Mouse (Mus musculus) hindbrain, embryonic 15.5 days (tissue): ENCODE measurements around the gene Il2rb. TPM values are rescaled to one million over a fixed set of nuclear protein-coding genes. Genes with fewer than 3 reads are reported as not detected.

Experiments
- ATAC-seq: fragments of 200-750 bp; cut with Nextera tagmentation; 2 replicates; pipeline ENCODE4 v1.8.0; 2017; ENCODE audit warnings: low read depth, moderate number of reproducible peaks, moderate TSS enrichment; ENCODE audit not compliant: low FRiP score
- H3K27ac ChIP-seq: fragments of 300-500 bp; sonication (generic); replicated peaks from 2 replicates; pipeline ENCODE4 v1.5.1; 2015; ENCODE audit warnings: mild to moderate bottlenecking, inconsistent platforms
- H3K27me3 ChIP-seq: fragments of 300-500 bp; sonication (generic); 2 replicates; pipeline ENCODE4 v1.6.1; 2015; ENCODE audit warnings: control low read depth, inconsistent platforms
- H3K36me3 ChIP-seq: fragments of 300-500 bp; sonication (generic); 2 replicates; pipeline ENCODE4 v1.6.1; 2015; ENCODE audit warnings: control low read depth, inconsistent platforms
- H3K4me1 ChIP-seq: fragments of 300-500 bp; sonication (generic); replicated peaks from 2 replicates; pipeline ENCODE4 v1.6.1; 2015; ENCODE audit warnings: control low read depth, inconsistent platforms
- H3K4me2 ChIP-seq: fragments of 300-500 bp; sonication (generic); 2 replicates; pipeline ENCODE4 v1.6.1; 2015; ENCODE audit warnings: moderate library complexity, mild to moderate bottlenecking, inconsistent platforms
- H3K4me3 ChIP-seq: fragments of 300-500 bp; sonication (generic); 2 replicates; pipeline ENCODE4 v1.5.1; 2015; ENCODE audit warnings: mild to moderate bottlenecking, inconsistent platforms
- H3K9ac ChIP-seq: fragments of 300-500 bp; sonication (generic); 2 replicates; pipeline ENCODE4 v1.6.1; 2015; ENCODE audit warnings: inconsistent platforms
- H3K9me3 ChIP-seq: fragments of 300-500 bp; sonication (generic); 2 replicates; pipeline ENCODE4 v1.6.1; 2016; ENCODE audit warnings: control low read depth, inconsistent platforms
- WGBS: fragments of 180-500 bp; shearing (Covaris S2); methylation state at CpG from one replicate; pipeline ENCODE4 v1.1.7; 2015; 5-methylcytosine and 5-hydroxymethylcytosine counted together
- polyA plus RNA-seq: library from polyadenylated mRNA; unstranded; fragments of >200 nt; fragmentation: Nextera tagmentation; extraction: Ambion mirVana; gene quantifications from 2 replicates; pipeline ENCODE4 v1.2.1, GENCODE M21; 2015

The Il2rb gene
- polyA plus RNA-seq, 1 experiment from 2014 or later = 0.26 TPM

DNA sequence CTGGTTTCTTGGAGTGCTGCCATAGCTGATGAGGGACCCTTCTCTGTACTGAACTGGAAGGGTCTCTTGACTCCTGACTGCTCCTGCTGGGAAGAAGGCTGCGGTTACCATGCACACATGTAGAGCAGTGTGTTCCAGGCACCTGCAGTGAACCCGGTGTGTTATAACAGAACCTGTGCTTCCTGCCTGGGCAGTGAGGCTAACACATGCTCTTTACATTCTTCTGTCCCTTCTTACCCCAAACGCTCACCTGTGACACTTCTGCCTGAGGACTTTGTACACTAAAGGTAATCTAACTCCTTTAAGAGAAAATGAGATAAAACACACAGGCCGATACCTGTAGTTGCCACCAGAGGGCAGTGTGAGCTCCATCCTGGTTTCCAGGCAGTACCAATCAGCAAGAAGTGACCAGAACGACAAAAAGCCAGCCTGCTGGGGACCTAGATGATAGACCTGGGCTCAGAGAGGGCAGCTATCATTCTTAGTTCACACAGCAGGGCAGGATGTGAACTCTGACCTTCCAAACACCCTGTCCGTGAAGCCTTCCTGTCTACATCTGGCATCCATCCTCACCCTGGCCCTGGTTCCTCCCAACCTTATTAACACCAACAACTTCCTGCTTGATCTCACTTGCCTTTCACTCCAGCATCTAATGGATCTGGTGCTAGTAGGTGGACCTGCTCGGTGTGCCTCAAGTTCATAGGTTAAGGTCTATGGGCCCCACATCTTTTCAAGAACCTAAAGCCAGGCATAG is 19.5 kb upstream of the Il2rb start:
- Histone ChIP-seq H3K9me3 (no peaks in the 10 kb centered on the region), H3K27ac (no peak overlapping the region), H3K4me3 (no peak overlapping the region), H3K4me2 (no peak overlapping the region), H3K4me1 (peaks cover 13% of the 10 kb centered on the region), H3K27me3 (no peaks in the 10 kb centered on the region), H3K36me3 (no peaks in the 10 kb centered on the region), H3K9ac (no peak overlapping the region)
- no peak for ATAC-seq
- 30% methylated on average over 7 of the region's 7 CpGs for WGBS

DNA sequence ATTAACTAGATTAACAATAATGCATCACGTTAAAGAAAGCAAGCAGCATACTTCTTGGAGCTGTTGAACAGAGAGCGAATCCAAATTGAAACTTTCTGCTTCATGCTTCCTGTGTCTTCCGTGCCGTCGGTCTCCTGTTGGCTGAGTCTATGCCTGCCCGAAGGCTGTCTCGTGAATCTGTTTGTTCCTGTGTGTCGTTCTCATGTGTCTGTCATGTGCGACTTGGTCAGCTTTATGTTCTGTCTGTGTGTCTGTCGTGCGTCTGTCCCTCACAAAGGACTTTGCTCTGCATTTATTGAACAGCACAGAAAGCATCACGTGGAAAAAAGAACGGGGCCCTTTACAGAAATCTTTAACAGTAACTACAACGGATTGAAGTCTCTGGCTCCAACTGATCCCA is 17.9 kb upstream of the Il2rb start:
- Histone ChIP-seq H3K4me3 (no peak overlapping the region), H3K27ac (no peak overlapping the region), H3K27me3 (no peaks in the 10 kb centered on the region), H3K9ac (no peak overlapping the region), H3K4me2 (no peak overlapping the region), H3K36me3 (no peaks in the 10 kb centered on the region), H3K4me1 (peaks cover 13% of the 10 kb centered on the region), H3K9me3 (no peaks in the 10 kb centered on the region)
- no peak for ATAC-seq
- 88% methylated on average over 14 of the region's 14 CpGs for WGBS

DNA sequence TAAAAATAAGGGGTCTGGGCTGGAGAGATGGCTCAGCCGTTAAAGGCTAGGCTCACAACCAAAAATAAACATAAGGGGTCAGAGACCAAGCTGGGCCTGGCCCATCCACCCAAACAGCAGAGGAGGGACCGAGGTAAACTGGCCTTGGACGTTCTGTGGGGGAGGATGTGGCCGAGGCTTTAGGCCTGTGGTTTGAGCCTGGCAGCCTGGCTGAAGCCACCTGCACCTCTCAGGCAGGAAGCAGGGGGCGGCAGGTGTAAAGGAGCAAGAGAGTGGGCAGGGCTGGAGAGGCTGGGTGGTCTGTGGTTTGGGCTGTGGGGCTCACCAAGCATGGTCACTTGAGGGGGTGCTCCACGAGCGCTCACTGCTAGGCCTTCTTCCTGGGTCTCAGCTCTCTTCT is 16.9 kb upstream of the Il2rb start:
- Histone ChIP-seq H3K27ac (no peak overlapping the region), H3K36me3 (no peaks in the 10 kb centered on the region), H3K27me3 (no peaks in the 10 kb centered on the region), H3K9me3 (no peaks in the 10 kb centered on the region), H3K9ac (no peak overlapping the region), H3K4me3 (no peak overlapping the region), H3K4me1 (peaks cover 13% of the 10 kb centered on the region), H3K4me2 (no peak overlapping the region)
- WGBS = 88% methylated on average over 7 of the region's 7 CpGs
- no peak for ATAC-seq

DNA sequence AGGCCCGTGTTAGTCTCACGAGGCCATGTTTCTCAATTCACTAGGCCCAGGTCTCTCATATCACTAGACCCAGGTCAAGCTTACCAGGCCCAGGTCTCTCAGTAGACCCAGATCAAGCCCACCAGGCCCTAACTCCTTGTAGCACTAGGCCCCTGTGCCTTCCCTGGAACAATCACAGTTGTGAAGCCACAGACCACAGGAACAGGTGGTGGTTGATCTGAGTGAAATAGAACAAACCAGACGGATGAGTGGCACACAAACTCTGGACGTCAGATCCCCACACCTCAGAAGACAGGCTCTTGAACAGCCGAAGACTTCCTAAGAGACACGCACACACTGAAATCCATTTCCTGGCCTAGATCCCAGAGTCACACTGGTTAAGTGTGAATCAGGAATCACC is 15.7 kb upstream of the Il2rb start:
- Histone ChIP-seq H3K4me1 (peaks cover 13% of the 10 kb centered on the region), H3K36me3 (no peaks in the 10 kb centered on the region), H3K27me3 (no peaks in the 10 kb centered on the region), H3K27ac (no peak overlapping the region), H3K4me2 (no peak overlapping the region), H3K9me3 (no peaks in the 10 kb centered on the region), H3K9ac (no peak overlapping the region), H3K4me3 (no peak overlapping the region)
- ATAC-seq = no peak
- WGBS = 93% methylated on average over 6 of the region's 6 CpGs

DNA sequence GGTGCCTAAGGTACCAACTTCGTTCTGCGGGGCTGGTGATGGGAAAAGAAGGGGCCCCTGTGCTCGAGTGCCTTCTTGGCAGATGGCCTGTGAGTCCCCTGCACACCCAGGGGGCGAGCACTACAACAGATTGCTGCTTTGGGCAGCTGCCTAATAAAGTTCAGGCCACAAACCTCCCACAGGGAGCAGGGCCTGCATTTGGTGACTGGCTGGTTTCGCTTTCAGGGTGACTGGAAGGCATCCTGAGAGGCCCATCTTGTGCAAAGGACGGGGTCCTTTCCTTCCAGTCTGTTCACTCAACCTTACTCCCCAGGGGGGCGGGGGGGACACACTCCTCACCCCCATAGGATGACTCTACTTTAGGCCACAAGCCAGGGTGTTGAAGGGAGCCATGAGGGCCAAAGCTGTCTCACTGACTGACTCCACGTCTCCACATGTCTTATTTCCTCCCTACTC is 15.1 kb upstream of the Il2rb start:
- no peaks in the 10 kb centered on the region for H3K27me3 ChIP-seq
- no peaks in the 10 kb centered on the region for H3K36me3 ChIP-seq
- 45% methylated on average over 8 of the region's 8 CpGs for WGBS
- no peak overlapping the region for H3K9ac ChIP-seq
- no peak overlapping the region for H3K4me3 ChIP-seq
- H3K27ac ChIP-seq = no peak overlapping the region
- peaks cover 13% of the 10 kb centered on the region for H3K4me1 ChIP-seq
- no peaks in the 10 kb centered on the region for H3K9me3 ChIP-seq
- no peak for ATAC-seq
- H3K4me2 ChIP-seq = no peak overlapping the region

DNA sequence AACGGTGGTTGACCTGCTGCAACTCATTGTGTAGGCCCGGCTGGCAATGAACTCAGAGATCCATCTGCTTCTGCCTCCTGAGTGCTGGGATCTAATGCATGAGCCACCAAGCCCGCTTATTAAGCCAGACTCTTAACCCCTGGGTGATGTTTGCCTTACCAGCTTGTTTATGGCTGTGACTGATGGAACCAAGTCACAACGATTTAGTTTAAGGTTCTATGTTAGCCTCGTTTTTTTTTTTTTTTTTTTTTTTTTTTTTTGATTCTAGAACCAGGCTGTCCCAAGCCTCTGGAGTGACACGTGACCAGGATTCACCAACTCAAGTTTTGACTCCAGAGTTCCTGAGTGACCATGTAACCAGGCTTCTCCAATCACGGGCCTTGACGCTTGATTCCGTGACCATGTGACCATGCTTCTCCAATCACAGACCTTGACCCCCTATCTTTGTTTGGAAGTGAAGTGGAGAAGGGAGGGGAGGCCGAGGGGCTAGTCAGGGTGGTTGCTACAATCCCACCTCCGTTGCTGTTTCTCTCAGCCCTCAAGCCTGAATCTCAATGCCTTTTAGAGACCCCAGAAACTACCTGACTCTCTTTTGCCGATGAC is 14.3 kb upstream of the Il2rb start:
- 45% methylated on average over 12 of the region's 12 CpGs for WGBS
- Histone ChIP-seq H3K27me3 (no peaks in the 10 kb centered on the region), H3K9me3 (no peaks in the 10 kb centered on the region), H3K4me2 (no peak overlapping the region), H3K4me3 (no peak overlapping the region), H3K36me3 (no peaks in the 10 kb centered on the region), H3K9ac (no peak overlapping the region), H3K27ac (no peak overlapping the region), H3K4me1 (peaks cover 7% of the 10 kb centered on the region)
- no peak for ATAC-seq

DNA sequence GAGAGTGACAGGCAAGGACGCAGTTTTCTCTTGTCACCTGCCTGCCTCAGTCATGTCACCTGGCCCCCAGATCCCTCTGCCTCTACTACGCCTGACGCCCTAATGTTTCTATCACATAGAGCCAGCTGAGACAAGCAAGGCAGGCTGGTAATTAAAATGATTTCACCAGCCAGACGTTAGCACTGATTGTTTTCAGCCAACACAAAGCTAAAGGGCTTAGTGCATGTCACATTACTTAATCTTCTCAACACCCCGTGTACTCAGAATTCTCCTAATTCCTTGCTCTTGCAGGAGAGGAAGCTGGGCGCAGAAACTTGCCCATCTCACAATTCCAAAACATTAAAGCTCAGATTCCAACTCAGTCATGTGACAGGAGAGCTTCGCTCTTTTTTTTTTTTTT is 13.4 kb upstream of the Il2rb start:
- Histone ChIP-seq H3K27me3 (no peaks in the 10 kb centered on the region), H3K27ac (no peak overlapping the region)
- WGBS = 63% methylated on average over 7 of the region's 7 CpGs

DNA sequence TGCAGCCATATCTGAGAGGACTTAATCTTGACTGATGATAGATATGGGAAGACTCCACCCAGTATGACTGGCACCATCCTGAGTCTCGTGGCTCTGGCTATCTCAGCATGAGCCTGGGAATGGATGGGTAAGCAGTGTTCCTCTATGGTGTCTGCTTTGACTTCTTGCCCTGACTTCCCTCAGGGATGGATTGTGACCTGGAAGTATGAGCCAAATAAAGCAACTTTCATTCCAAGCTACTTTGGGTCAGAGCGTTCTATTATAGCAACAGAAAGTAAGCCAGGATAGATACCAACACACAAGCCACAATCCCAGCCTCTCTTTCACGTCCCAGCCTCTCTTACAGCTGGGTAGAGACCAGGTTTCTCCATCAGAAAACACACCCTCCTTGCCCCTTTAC is 10.5 kb upstream of the Il2rb start:
- Histone ChIP-seq H3K36me3 (no peaks in the 10 kb centered on the region), H3K27ac (no peak overlapping the region), H3K4me2 (no peak overlapping the region), H3K4me3 (no peak overlapping the region), H3K9me3 (no peaks in the 10 kb centered on the region), H3K27me3 (no peaks in the 10 kb centered on the region), H3K4me1 (peaks cover 7% of the 10 kb centered on the region), H3K9ac (no peak overlapping the region)
- WGBS = 79% methylated on average over 3 of the region's 3 CpGs
- ATAC-seq = no peak

More for the DNA sequence above, 13.4 kb upstream of the Il2rb start:
- H3K9ac ChIP-seq = no peak overlapping the region
- H3K4me1 ChIP-seq = peaks cover 7% of the 10 kb centered on the region
- H3K9me3 ChIP-seq = no peaks in the 10 kb centered on the region
- H3K36me3 ChIP-seq = no peaks in the 10 kb centered on the region
- H3K4me2 ChIP-seq = no peak overlapping the region
- ATAC-seq = no peak
- no peak overlapping the region for H3K4me3 ChIP-seq

DNA sequence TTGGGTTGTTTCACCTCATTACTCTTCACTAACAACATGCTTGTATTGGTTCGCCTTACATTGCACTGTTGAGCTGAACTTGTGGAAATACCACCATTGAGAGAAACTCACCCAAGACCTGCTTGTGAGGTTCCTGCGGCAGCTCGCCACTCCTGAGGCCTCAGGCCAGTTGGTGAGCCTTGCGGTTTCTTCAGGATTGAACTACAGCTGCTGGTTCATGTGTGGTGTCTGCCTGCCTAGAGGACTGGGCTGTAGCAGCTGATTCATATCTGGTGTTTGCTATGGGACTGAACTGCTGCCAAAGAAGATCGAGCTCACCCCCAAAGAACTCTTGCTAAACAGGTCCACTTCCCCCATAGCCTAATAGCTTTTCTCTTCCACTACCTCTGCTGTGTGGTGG is 9.7 kb upstream of the Il2rb start:
- no peak overlapping the region for H3K9ac ChIP-seq
- H3K36me3 ChIP-seq = no peaks in the 10 kb centered on the region
- no peaks in the 10 kb centered on the region for H3K9me3 ChIP-seq
- ATAC-seq = no peak
- no peak overlapping the region for H3K27ac ChIP-seq
- WGBS = 93% methylated on average over 5 of the region's 5 CpGs
- H3K27me3 ChIP-seq = no peaks in the 10 kb centered on the region
- no peak overlapping the region for H3K4me2 ChIP-seq
- peaks cover 2% of the 10 kb centered on the region for H3K4me1 ChIP-seq
- no peak overlapping the region for H3K4me3 ChIP-seq

DNA sequence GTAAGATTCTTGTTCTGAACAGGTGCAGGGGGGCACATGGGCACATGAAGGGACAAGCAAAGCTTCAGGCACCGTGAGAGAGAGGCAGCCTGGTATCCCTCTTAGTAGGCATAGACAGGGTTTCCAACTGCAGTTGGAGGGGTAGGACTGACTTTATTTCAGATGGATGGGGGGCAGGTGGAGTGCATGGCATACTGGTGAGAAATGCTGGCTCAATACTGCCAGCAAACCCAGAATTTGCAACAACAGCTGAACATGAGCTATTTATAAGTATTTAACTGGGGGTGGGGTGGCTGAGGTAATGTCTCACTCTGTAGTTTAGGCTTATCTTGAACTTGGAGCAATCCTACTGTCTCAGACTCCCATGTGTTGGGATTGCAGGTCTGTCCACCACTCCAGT is 8.9 kb upstream of the Il2rb start:
- Histone ChIP-seq H3K9me3 (no peaks in the 10 kb centered on the region), H3K4me2 (no peak overlapping the region), H3K27ac (no peak overlapping the region), H3K4me1 (no peaks in the 10 kb centered on the region), H3K9ac (no peak overlapping the region), H3K36me3 (no peaks in the 10 kb centered on the region), H3K27me3 (no peaks in the 10 kb centered on the region), H3K4me3 (no peak overlapping the region)
- no peak for ATAC-seq
- 95% methylated on average over 1 of the region's 1 CpGs for WGBS

DNA sequence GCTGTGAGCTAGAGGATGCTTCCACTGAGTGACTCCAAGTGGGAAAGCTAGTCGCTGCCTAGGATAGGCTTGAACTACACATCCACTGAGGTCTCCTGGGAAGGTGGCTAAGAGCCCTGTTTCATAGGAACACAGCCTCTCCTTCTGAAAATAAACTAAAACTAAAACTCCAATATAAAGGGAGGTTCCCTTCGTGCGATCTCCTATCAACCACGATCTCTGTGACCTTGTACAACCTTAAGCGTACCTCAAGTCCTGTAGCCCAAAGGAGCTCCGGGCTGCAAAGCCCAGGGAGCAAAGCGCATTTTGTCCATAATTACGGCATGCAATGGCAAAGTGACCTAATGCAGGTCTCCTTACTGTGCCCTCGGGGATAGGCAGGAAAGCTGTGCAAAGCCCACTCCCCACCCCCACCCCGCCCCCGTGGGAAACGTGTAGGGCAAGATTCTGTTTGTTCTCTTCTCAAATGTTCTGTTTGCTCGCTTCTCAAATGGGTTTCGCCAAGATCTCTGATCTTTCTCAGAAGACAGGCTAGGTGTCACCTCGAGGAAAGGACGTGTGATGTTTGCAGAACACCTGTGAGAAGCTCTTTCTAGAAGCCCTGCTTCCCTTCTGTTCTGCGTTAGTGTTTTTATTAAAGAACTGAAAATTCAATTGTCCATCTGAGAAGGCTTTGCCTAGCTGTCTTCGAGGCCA is 7.5 kb upstream of the Il2rb start:
- 89% methylated on average over 18 of the region's 18 CpGs for WGBS
- no peak overlapping the region for H3K4me3 ChIP-seq
- no peak overlapping the region for H3K4me2 ChIP-seq
- H3K27me3 ChIP-seq = no peaks in the 10 kb centered on the region
- no peak overlapping the region for H3K27ac ChIP-seq
- H3K9ac ChIP-seq = no peak overlapping the region
- no peak for ATAC-seq
- no peaks in the 10 kb centered on the region for H3K9me3 ChIP-seq
- H3K36me3 ChIP-seq = no peaks in the 10 kb centered on the region
- H3K4me1 ChIP-seq = no peaks in the 10 kb centered on the region

DNA sequence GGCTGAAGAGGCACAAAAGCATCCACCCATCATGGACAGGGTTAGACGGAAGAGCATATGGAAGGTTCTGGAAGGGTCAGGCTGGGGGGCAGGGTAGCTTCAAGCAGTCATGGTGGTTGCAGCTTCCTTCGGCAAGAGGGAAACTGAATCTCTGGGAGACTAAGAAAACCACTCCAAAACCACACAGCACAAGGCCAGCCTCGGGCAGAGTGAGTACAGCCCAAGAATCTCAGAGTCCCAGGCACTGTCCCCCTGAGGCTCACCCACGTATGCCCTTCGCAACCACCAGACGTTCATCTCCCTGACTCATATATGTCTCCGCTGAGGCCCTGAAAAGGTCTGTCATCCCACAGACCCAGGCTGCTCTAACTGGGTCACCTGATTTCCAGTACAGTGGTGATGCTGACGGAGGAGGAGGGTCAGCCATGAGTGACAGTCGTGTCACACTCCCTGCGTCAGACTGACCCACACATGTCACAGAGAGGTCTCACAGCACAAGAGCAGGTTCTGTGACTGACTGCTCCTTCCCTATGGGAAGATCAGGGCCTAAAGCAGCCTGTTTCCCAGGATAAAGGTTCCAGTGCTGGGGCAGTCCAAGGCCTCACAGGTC is 1.6 kb downstream of the Il2rb start:
- H3K9me3 ChIP-seq = no peaks in the 10 kb centered on the region
- H3K27me3 ChIP-seq = no peaks in the 10 kb centered on the region
- H3K9ac ChIP-seq = no peak overlapping the region
- no peaks in the 10 kb centered on the region for H3K4me1 ChIP-seq
- no peak overlapping the region for H3K27ac ChIP-seq
- WGBS = 77% methylated on average over 10 of the region's 10 CpGs
- H3K4me3 ChIP-seq = no peak overlapping the region
- ATAC-seq = no peak
- no peaks in the 10 kb centered on the region for H3K36me3 ChIP-seq
- H3K4me2 ChIP-seq = no peak overlapping the region
